Mouse (Mus musculus) layer of hippocampus, adult 2 months (tissue): ENCODE measurements around the gene Smyd1. TPM values are rescaled to one million over a fixed set of nuclear protein-coding genes. Genes with fewer than 3 reads are reported as not detected.
"Not testable (repeated sequence)": the region's sequence is repeated elsewhere in the genome, so short reads cannot be mapped to it uniquely, and the experiment has no call there.

Source experiments
- DNase-seq, 2 experiments: peaks; one replicate each; pipeline ENCODE4 v3.0.0; 2022; ENCODE audit warnings: low spot score in 2 of 2
- H3K27ac ChIP-seq: fragments of 200-600 bp; 2 replicates; pipeline ENCODE4 v1.8.1; 2022
- H3K4me3 ChIP-seq: fragments of 200-600 bp; 2 replicates; pipeline ENCODE4 v1.8.1; 2022; ENCODE audit warnings: mild to moderate bottlenecking
- CTCF ChIP-seq: fragments of 200-600 bp; conservative IDR thresholded peaks from 2 replicates; pipeline ENCODE4 v1.8.1; 2022; ENCODE audit warnings: antibody characterized with exemption, mild to moderate bottlenecking, moderate library complexity
- total RNA-seq, 2 experiments: library from RNA; stranded (reverse); gene quantifications; 2 replicates each; pipeline ENCODE4 v1.2.3; 2021

Smyd1 gene
- total RNA-seq, 2 experiments from 2014 or later = 0.59 to 1.3 TPM

DNA sequence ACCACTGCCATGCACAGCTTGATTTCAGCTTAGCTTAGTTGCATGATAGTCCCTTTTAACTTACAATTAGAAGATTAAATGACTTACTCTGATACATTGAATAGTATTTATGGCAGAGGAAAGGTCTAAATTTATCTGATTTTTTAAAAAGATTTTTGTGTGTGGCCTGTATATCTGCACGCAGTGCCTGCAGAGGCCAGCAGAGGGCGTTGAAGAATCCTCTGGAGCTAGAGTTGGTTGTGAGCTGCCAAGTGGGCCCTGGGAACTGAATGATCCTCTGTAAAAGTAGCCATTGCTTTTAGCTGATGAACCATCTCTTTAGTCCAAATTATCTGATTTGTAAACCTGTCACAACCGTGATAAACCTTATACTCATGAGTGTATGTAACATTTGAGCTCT is 23.3 kb downstream of the Smyd1 start:
- TF ChIP-seq CTCF = peak; percentile 73
- H3K4me3 ChIP-seq = no peak overlapping the region
- no peak overlapping the region for H3K27ac ChIP-seq
- no peak for DNase-seq

- Histone ChIP-seq H3K4me3 (no peak overlapping the region), H3K27ac (no peak overlapping the region)
- no peak for TF ChIP-seq CTCF
- DNase-seq = no peak
Measured at GRCm38 (mm10) chr6:71298051-71298450, 24.0 kb downstream of the Smyd1 start.

GRCm38 (mm10) chr6:71295303-71295702 is 26.7 kb downstream of the Smyd1 start:
- no peak for DNase-seq
- TF ChIP-seq CTCF = 0 out of 2 replicates have a peak, but pooled peaks have one; percentile 6

DNA sequence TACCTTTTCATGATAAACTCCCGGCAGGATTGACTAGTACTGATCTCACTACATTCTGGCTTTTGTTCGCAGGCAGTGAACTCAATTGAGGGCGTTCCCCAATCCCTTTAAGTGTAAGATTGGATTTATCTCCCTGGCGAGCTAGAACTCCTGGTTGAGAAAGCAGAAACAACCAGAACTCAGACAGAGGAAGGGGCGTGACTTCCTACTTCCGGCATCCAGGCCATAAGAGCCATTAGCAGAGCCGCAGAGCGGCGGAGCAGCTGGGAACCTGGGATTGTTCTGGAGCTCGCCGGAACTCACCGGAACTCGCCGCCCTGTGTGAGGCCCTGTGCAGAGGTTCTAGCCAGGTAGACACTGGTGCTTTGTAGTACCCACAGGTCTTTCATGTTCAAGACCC is 28.5 kb downstream of the Smyd1 start:
- TF ChIP-seq CTCF = no peak
- no peak for DNase-seq
- no peak overlapping the region for H3K27ac ChIP-seq
- no peak overlapping the region for H3K4me3 ChIP-seq

More at GRCm38 (mm10) chr6:71295303-71295702, 26.7 kb downstream of the Smyd1 start:
- Histone ChIP-seq H3K27ac (no peak overlapping the region), H3K4me3 (no peak overlapping the region)

GRCm38 (mm10) chr6:71279418-71279817 is 42.6 kb downstream of the Smyd1 start:
- no peak overlapping the region for H3K27ac ChIP-seq
- H3K4me3 ChIP-seq = no peak overlapping the region
- DNase-seq = no peak
- TF ChIP-seq CTCF = 0 out of 2 replicates have a peak, but pooled peaks have one; percentile 29

DNA sequence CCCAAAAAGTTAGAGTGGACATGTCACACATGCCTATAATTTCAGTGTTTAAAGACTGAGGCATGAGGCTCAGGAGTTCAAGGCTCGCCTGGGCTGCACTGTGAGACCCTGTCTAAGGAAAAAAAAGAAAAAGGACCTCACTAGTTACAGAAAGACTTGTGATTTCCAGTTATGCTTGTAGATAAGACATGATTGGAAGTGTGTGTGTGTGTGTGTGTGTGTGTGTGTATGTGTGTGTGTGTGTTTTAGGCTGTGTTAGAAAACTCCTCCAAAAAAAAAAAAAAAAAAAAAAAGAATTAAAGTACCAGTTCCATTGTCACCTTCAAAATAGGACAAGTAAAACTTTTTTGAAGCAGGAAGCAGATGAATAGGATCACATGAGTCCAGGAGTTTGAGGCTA is 47.4 kb downstream of the Smyd1 start:
- DNase-seq = no peak
- no peak for TF ChIP-seq CTCF
- Histone ChIP-seq H3K4me3 (no peak overlapping the region), H3K27ac (no peak overlapping the region)

DNA sequence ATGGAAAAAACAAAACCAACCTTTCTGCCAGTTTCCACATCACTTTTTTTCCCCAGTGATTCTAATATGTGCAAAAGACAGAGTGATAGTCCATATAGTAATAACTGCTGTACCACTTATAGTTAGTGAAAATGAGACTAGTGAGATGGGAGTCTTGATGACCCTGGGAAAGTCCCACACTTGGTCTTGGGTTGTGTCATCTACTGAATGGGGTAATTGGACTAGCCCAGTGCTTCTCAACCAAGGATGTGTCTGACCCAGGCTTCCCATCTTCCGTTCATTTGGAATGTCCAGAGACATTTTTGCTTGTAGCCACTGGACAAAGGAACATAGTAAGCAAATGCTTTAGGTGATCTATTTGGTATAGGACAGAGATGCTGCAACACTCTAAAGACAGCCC is 48.3 kb downstream of the Smyd1 start:
- Histone ChIP-seq H3K4me3 (no peak overlapping the region), H3K27ac (no peak overlapping the region)
- no peak for TF ChIP-seq CTCF
- no peak for DNase-seq

- Histone ChIP-seq H3K4me3 (peak overlapping the region; percentile 98), H3K27ac (peak overlapping the region; percentile 96)
- no peak for TF ChIP-seq CTCF
- no peak for DNase-seq
Measured at GRCm38 (mm10) chr6:71272316-71272741, 49.7 kb downstream of the Smyd1 start.

GRCm38 (mm10) chr6:71271389-71272315 is 50.4 kb downstream of the Smyd1 start, which contains the start of gene Krcc1:
TSS of gene Krcc1 (plus strand) at chr6:71271677.
- H3K27ac ChIP-seq = peak within 1 kb of the TSS; percentile 96
- TF ChIP-seq CTCF = peak; percentile 39
- DNase-seq = peak; percentile 97
- H3K4me3 ChIP-seq = peak within 1 kb of the TSS; percentile 98

DNA sequence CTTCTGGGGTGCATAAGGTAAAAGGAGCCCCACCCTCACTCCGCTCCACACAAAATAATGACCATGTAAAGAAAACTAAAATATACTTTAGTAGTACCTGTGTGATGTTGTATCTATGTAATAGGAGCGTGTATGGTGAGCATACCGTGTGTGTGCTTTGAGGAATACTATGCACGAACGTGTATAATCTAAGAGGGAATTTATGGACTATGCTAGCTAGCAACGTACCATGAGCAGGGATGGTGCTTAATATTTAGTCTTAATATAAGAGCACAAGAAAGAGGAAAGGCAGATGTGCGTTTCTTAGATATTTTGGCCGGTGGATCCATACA is 51.0 kb downstream of the Smyd1 start:
- peak overlapping the region; percentile 98 for H3K4me3 ChIP-seq
- TF ChIP-seq CTCF = no peak
- DNase-seq = no peak
- H3K27ac ChIP-seq = peak overlapping the region; percentile 96

DNA sequence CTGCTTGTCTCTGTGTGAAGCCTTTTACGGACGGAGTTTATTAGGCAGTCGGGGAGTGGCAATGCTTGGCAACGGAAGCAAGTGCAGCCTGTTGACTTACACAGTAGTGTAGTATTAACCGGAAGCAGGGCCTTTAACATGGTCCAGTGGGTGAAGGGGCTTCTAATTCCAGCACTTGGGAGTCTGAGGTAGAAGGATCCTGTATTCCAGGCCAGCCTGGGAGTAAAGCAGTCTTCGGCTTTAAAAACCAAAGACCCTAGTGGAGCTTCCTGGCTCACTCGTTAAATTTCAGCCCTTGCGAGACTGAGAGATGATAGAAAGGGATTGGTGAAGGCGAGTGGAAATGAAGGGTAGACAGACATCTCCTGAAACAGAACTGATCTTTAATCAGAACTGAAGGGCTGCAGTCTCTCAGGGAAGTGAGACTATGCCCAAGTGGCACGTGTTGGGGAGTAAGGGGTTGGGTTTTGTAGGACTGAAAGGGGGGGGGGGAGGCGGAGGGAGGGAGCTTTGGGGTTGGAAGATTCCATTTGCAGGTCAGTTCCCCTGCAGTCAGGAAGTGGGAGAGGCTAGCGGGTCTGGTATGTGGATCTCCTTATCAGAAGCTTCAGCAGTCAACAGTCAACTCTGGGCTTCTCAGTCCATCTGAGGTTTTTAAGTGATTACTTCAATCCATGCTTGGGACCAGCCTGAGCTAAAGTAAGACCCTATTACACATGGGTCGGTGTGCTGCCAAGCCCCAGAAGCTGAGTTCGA is 51.6 kb downstream of the Smyd1 start:
- DNase-seq = no peak
- TF ChIP-seq CTCF = no peak
- peak overlapping the region; percentile 96 for H3K27ac ChIP-seq
- H3K4me3 ChIP-seq = peak overlapping the region; percentile 98

DNA sequence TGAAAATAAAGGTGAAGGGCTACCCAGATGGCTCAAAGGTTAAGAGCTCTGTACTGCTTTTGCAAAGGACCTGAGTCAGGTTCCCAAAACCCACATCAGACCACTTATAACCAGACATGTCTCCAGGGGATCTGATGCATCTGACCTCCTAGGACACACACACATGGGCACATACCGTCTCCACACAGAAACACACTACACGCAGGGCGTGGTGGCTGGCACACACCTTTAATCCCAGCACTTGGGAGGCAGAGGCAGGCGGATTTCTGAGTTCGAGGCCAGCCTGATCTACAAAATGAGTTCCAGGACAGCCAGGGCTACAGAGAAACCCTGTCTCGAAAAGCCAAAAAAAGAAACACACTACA is 52.4 kb downstream of the Smyd1 start:
- H3K4me3 ChIP-seq, H3K27ac ChIP-seq, DNase-seq: not testable (repeated sequence)

- no peak overlapping the region for H3K27ac ChIP-seq
- H3K4me3 ChIP-seq = no peak overlapping the region
- peak; percentile 69 for TF ChIP-seq CTCF
- DNase-seq = no peak
Measured at GRCm38 (mm10) chr6:71268929-71269685, 52.9 kb downstream of the Smyd1 start.

GRCm38 (mm10) chr6:71267603-71268002 is 54.4 kb downstream of the Smyd1 start:
- not testable (repeated sequence) for H3K27ac ChIP-seq, H3K4me3 ChIP-seq, DNase-seq
